Mouse (Mus musculus) CD8-positive naive resting alpha-beta T cell, adult 57 days (primary cell): ENCODE measurements around the gene Acsm1. TPM values are rescaled to one million over a fixed set of nuclear protein-coding genes. Genes with fewer than 3 reads are reported as not detected.

Experiments
- total RNA-seq: library from RNA; stranded (reverse); gene quantifications from one replicate; pipeline ENCODE4 v1.2.4, GENCODE M21; 2023

The Acsm1 gene
- not detected for total RNA-seq

DNA sequence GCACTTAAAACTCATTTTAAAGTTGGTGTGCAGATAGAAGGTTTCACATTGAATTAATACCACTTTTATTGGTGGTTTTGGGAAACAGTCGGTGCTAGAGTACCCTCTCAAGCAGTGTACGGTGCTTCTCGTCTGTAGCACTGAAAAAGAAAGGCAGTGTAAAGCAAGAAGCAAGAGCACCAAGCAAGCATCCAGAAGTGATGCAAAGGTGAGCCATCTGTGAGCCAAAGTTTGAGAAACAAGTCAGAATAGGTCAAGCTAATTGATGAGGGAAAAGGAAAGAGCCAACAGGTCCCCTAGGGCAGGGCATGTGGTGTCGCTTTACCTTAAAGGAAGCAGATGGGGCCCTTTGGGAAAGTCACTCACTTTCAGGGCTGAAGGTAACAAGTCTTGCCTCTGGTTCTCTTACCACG is at the start of gene Acsm1:
Gene Acsm1 (plus strand): TSS at position 363 of the 413 bp plus-strand sequence.

DNA sequence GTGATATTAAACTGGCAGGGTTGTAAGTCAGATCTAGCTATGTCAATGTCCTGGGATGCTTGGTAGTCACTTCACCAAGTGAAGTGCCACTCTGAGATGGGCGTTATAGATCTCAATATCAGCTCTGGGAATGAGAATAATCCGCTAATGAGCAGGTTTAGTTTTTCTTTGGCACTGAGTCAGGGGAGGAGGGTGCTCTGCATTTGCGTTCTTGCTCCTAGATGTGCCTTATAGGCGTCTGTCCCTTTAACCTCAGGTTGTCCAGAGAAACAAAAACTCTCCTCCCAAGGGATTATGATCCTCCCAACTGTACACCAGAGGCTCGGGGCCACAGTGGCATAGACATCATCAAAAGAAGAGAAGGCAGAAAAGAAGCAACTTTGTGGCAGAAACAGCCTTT is 82.9 kb downstream of the Acsm1 start, which contains the start of gene Acsm4:
Gene Acsm4 (plus strand): TSS at position 301 of the 400 bp plus-strand sequence.

Other genes starting within 250 kb of the Acsm1 start
- gene Gp2, start 147.7 kb upstream of the Acsm1 start, total RNA-seq = 1.1 TPM
- not detected for gene Umod, start 127.7 kb upstream of the Acsm1 start, total RNA-seq
- gene Acsm5, start 87.6 kb upstream of the Acsm1 start, total RNA-seq = not detected
- not detected for gene Pdilt, start 83.5 kb upstream of the Acsm1 start, total RNA-seq
- not detected for gene Acsm2, start 52.7 kb upstream of the Acsm1 start, total RNA-seq
- gene Acsm4, start 83.0 kb downstream of the Acsm1 start, total RNA-seq = not detected
- gene Thumpd1, start 113.8 kb downstream of the Acsm1 start, total RNA-seq = 84.7 TPM
- gene Acsm3, start 153.9 kb downstream of the Acsm1 start, total RNA-seq = not detected
- 54.3 TPM for gene Rexo5, start 187.0 kb downstream of the Acsm1 start, total RNA-seq
- gene Eri2, start 187.0 kb downstream of the Acsm1 start, total RNA-seq = 8.1 TPM